Comparison of ENCODE assay signal across 24 mouse cellular contexts in the genomic region with DNA sequence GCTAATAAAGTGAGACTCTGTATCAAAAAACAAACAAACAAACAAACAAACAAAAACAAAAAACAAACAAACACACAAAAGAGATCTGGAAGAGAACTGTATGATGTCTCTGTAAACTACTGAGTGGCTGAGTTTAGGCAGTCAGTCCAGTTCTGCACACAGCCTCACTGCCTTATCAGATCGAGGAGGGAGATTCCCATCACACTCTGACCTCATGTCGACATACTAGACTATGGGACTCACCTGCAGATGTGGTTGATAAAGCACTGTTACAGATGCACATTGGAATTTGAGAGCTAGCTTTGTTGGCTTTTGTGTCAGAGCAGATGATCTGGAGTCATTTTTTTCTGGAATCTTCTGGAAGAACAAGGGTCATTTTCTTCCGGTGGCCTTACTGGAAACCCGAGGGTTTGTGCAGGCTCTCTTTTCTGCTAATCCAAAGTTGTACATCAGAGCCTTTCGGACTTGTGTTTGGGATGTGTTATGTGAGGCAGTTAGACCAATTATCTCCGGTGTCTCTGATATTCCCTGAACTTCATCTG.
"Had no signal": no experiment of that assay in that cellular context is flagged by ENCODE, and none has a peak within 500 bp of the region (broad histone marks: within the 10 kb centered on the region; RNA-seq: fewer than 3 reads in every experiment).

No protein-coding gene starts in this region.

- H3K9ac ChIP-seq: forebrain, postnatal 0 days; heart, embryonic 13.5 days; heart, embryonic 15.5 days; hindbrain, embryonic 13.5 days; hindbrain, embryonic 15.5 days; kidney, embryonic 15.5 days; limb, embryonic 13.5 days had no signal

- H3K4me3 ChIP-seq: heart, embryonic 13.5 days; heart, embryonic 15.5 days; hindbrain, embryonic 13.5 days; hindbrain, embryonic 15.5 days; kidney, embryonic 15.5 days; limb, embryonic 13.5 days had no signal

- H3K4me2 ChIP-seq: heart, embryonic 11.5 days; heart, embryonic 13.5 days; heart, embryonic 15.5 days; hindbrain, embryonic 13.5 days; hindbrain, embryonic 15.5 days; kidney, embryonic 15.5 days; limb, embryonic 13.5 days had no signal

- H3K27me3 ChIP-seq: heart, embryonic 13.5 days; heart, embryonic 15.5 days; hindbrain, embryonic 13.5 days; hindbrain, embryonic 15.5 days; kidney, embryonic 15.5 days; limb, embryonic 13.5 days had no signal

- H3K36me3 ChIP-seq: heart, embryonic 13.5 days; heart, embryonic 15.5 days; hindbrain, embryonic 13.5 days; hindbrain, embryonic 15.5 days; kidney, embryonic 15.5 days; limb, embryonic 13.5 days had no signal

- H3K27ac ChIP-seq: heart, embryonic 13.5 days; heart, embryonic 15.5 days; hindbrain, embryonic 13.5 days; hindbrain, embryonic 15.5 days; hindbrain, postnatal 0 days; kidney, embryonic 15.5 days; kidney, postnatal 0 days; limb, embryonic 13.5 days had no signal

- H3K9me3 ChIP-seq: heart, embryonic 13.5 days; heart, embryonic 15.5 days; hindbrain, embryonic 13.5 days; hindbrain, embryonic 15.5 days; kidney, embryonic 15.5 days; limb, embryonic 13.5 days had no signal

- H3K4me1 ChIP-seq: heart, embryonic 13.5 days; heart, embryonic 15.5 days; hindbrain, embryonic 13.5 days; hindbrain, embryonic 15.5 days; kidney, embryonic 15.5 days had no signal

- DNase-seq: forebrain, postnatal 0 days; gastrocnemius, postnatal 14 days; gastrocnemius, postnatal 36 days; heart, adult 18-20 months; heart, postnatal 14 days; heart, postnatal 36 days; kidney, adult 11 months; kidney, adult 2 months; kidney, adult 9 months; kidney, postnatal 14 days; kidney, postnatal 36 days; layer of hippocampus, adult 9-11 months; layer of hippocampus, postnatal 36 days; left cerebral cortex, postnatal 4 days had no signal

- ATAC-seq: forebrain, postnatal 0 days; hindbrain, postnatal 0 days; intestine, embryonic 16.5 days had no signal
